Mouse (Mus musculus) left cerebral cortex, postnatal 10 days (tissue): ENCODE measurements around the gene Olfr1204. TPM values are rescaled to one million over a fixed set of nuclear protein-coding genes. Genes with fewer than 3 reads are reported as not detected.

ENCODE experiments used
- DNase-seq, 2 experiments: peaks; one replicate each; pipeline ENCODE4 v3.0.0; 2021 to 2022; ENCODE audit warnings: low spot score in 2 of 2, mixed read lengths in 1 of 2; ENCODE audit errors: extremely low spot score in 1 of 2
- intact Hi-C: fragments of 180-260 bp; cut with DNase I; formaldehyde crosslinking; loops from one replicate; pipeline ENCODE4 v1.15.1; 2025
- total RNA-seq, 2 experiments: library from RNA; stranded (reverse); gene quantifications; 2 replicates each; pipeline ENCODE4 v1.2.3; 2021

The Olfr1204 gene
- total RNA-seq: not detected

- DNase-seq: no peak
- intact Hi-C loops: no loop called here
Observed at GRCm38 (mm10) chr2:88848992-88849391, at the start of gene Olfr1204. Gene Olfr1204 (plus strand): TSS chr2:88849292.

- DNase-seq: no peak
- intact Hi-C loops: no loop called here
Observed at GRCm38 (mm10) chr2:88814196-88814595, 34.9 kb upstream of the Olfr1204 start, which contains the start of gene Olfr1202. Gene Olfr1202 (plus strand): TSS chr2:88814496.

- intact Hi-C loops: no loop called here
- DNase-seq: no peak
Observed at GRCm38 (mm10) chr2:88829437-88829836, 19.7 kb upstream of the Olfr1204 start, which contains the start of gene Olfr1205. Gene Olfr1205 (plus strand): TSS chr2:88829737.

GRCm38 (mm10) chr2:88838477-88838876, 10.6 kb upstream of the Olfr1204 start:
- no peak for DNase-seq
- intact Hi-C loops: no loop called here

- DNase-seq: no peak
- intact Hi-C loops: no loop called here
Observed at GRCm38 (mm10) chr2:88862931-88863330, 13.8 kb downstream of the Olfr1204 start, which contains the start of gene Olfr1206. Gene Olfr1206 (plus strand): TSS chr2:88863231.

- intact Hi-C loops: no loop called here
- no peak for DNase-seq
Observed at GRCm38 (mm10) chr2:88902211-88902610, 53.1 kb downstream of the Olfr1204 start, which contains the start of gene Olfr1208. Gene Olfr1208 (minus strand): TSS chr2:88902311.

Other genes starting within 250 kb of the Olfr1204 start
- under 1 TPM in 1 of 2 experiments, not detected in 1; 0.06 TPM for gene Olfr1191-ps1, start 208.8 kb upstream of the Olfr1204 start, total RNA-seq
- gene Olfr1192-ps1, start 200.8 kb upstream of the Olfr1204 start, total RNA-seq: not detected
- gene Olfr1193, start 173.7 kb upstream of the Olfr1204 start, total RNA-seq: not detected
- gene Olfr1195, start 160.1 kb upstream of the Olfr1204 start, total RNA-seq: not detected
- not detected for gene Olfr1196, start 144.7 kb upstream of the Olfr1204 start, total RNA-seq
- gene Olfr1197, start 116.9 kb upstream of the Olfr1204 start, total RNA-seq: not detected
- not detected for gene Olfr1198, start 97.9 kb upstream of the Olfr1204 start, total RNA-seq
- not detected for gene Olfr1199, start 88.8 kb upstream of the Olfr1204 start, total RNA-seq
- not detected for gene Olfr1200, start 78.8 kb upstream of the Olfr1204 start, total RNA-seq
- gene Olfr1201, start 56.3 kb upstream of the Olfr1204 start, total RNA-seq: not detected
- gene Olfr1202, start 34.8 kb upstream of the Olfr1204 start, total RNA-seq: not detected
- gene Olfr1205, start 19.6 kb upstream of the Olfr1204 start, total RNA-seq: not detected
- not detected for gene Olfr1206, start 13.9 kb downstream of the Olfr1204 start, total RNA-seq
- gene Olfr1208, start 53.0 kb downstream of the Olfr1204 start, total RNA-seq: not detected
- not detected for gene Olfr1209, start 65.9 kb downstream of the Olfr1204 start, total RNA-seq
- not detected for gene Olfr1211, start 88.8 kb downstream of the Olfr1204 start, total RNA-seq
- not detected for gene Olfr1212, start 104.7 kb downstream of the Olfr1204 start, total RNA-seq
- gene Gm13762, start 131.0 kb downstream of the Olfr1204 start, total RNA-seq: not detected
- not detected for gene Olfr1214, start 143.4 kb downstream of the Olfr1204 start, total RNA-seq
- not detected for gene Olfr1215, start 157.7 kb downstream of the Olfr1204 start, total RNA-seq
- gene Olfr1216, start 169.0 kb downstream of the Olfr1204 start, total RNA-seq: not detected
- gene Olfr1217, start 182.8 kb downstream of the Olfr1204 start, total RNA-seq: not detected
- gene Olfr1218, start 211.9 kb downstream of the Olfr1204 start, total RNA-seq: not detected
- not detected for gene Olfr1219, start 234.2 kb downstream of the Olfr1204 start, total RNA-seq